Mouse (Mus musculus) ES-E14 (cell line): Measurements from ENCODE around the gene Slc28a3. TPM values are rescaled to one million over a fixed set of nuclear protein-coding genes. Genes with fewer than 3 reads are reported as not detected.

Experiments used
- DNase-seq: peaks from one replicate; pipeline ENCODE4 v3.0.0-alpha.2; 2013; ENCODE audit warnings: low read depth, low spot score
- H3K27ac ChIP-seq: 2 replicates; pipeline ENCODE4 v1.5.1; 2012; ENCODE audit warnings: low read depth, mild to moderate bottlenecking, low read length, moderate library complexity, mixed read lengths; ENCODE audit not compliant: poor library complexity, insufficient read depth, severe bottlenecking
- H3K36me3 ChIP-seq: 2 replicates; pipeline ENCODE4 v1.6.1; 2012; ENCODE audit warnings: mild to moderate bottlenecking, low read length, moderate library complexity, mixed read lengths; ENCODE audit not compliant: control insufficient read depth, poor library complexity, insufficient read depth, severe bottlenecking
- H3K4me1 ChIP-seq, 2 experiments: fragments of 150-350 bp in 1 of 2; sonication (generic) in 1 of 2; 2 replicates each; pipeline ENCODE4 v1.6.1; 2012; ENCODE audit warnings: low read length in 2 of 2, mild to moderate bottlenecking in 1 of 2, mixed read lengths in 1 of 2; ENCODE audit not compliant: control insufficient read depth in 2 of 2, insufficient read depth in 2 of 2, poor library complexity in 1 of 2
- H3K4me3 ChIP-seq, 2 experiments: fragments of 150-350 bp in 1 of 2; sonication (generic) in 1 of 2; 2 replicates each; pipeline ENCODE4 v1.5.1; 2012; ENCODE audit warnings: low read length in 2 of 2, low read depth in 1 of 2, mild to moderate bottlenecking in 1 of 2, mixed read lengths in 1 of 2; ENCODE audit not compliant: insufficient read depth in 1 of 2, poor library complexity in 1 of 2, severe bottlenecking in 1 of 2
- H3K9ac ChIP-seq: 2 replicates; pipeline ENCODE4 v1.6.1; 2012; ENCODE audit warnings: low read depth, mild to moderate bottlenecking, low read length, mixed read lengths; ENCODE audit not compliant: poor library complexity, insufficient read depth, severe bottlenecking
- H3K9me3 ChIP-seq: fragments of 150-350 bp; sonication (generic); 2 replicates; pipeline ENCODE4 v1.6.1; 2012; ENCODE audit warnings: low read depth, mild to moderate bottlenecking, low read length; ENCODE audit not compliant: control insufficient read depth, insufficient read depth
- CHD2 ChIP-seq: IDR thresholded peaks from 2 replicates; pipeline ENCODE4 v1.6.1; 2014; ENCODE audit warnings: mild to moderate bottlenecking, low read depth, low read length, inconsistent platforms
- HCFC1 ChIP-seq: IDR thresholded peaks from 2 replicates; pipeline ENCODE4 v1.6.1; 2012; ENCODE audit warnings: low read length, inconsistent platforms, borderline replicate concordance; ENCODE audit not compliant: insufficient read depth
- MAFK ChIP-seq: IDR thresholded peaks from 2 replicates; pipeline ENCODE4 v1.6.1; 2014; ENCODE audit warnings: mild to moderate bottlenecking, low read depth, low read length, inconsistent platforms; ENCODE audit not compliant: insufficient read depth
- ZC3H11A ChIP-seq: IDR thresholded peaks from 2 replicates; pipeline ENCODE4 v1.6.1; 2012; ENCODE audit warnings: low read depth, mild to moderate bottlenecking, inconsistent platforms, low read length, borderline replicate concordance
- ZNF384 ChIP-seq: IDR thresholded peaks from 2 replicates; pipeline ENCODE4 v1.6.1; 2012; ENCODE audit warnings: low read depth, low read length, inconsistent platforms
- in situ Hi-C, 2 experiments: fragments of 600-800 bp; cut with MboI; formaldehyde crosslinking; loops; one replicate each; pipeline ENCODE4 v1.15.1; 2025; ENCODE audit warnings: low sequenced_read_pairs in 2 of 2, inconsistent platforms in 1 of 2; ENCODE audit not compliant: unreplicated experiment in 2 of 2
- total RNA-seq: library from RNA; depleted of rRNA; stranded (reverse); fragments of 300-350 nt; gene quantifications from 2 replicates; pipeline ENCODE4 v1.2.3, GENCODE M21; 2012

The Slc28a3 gene
- total RNA-seq, 1 experiment, result 0.27 TPM

DNA sequence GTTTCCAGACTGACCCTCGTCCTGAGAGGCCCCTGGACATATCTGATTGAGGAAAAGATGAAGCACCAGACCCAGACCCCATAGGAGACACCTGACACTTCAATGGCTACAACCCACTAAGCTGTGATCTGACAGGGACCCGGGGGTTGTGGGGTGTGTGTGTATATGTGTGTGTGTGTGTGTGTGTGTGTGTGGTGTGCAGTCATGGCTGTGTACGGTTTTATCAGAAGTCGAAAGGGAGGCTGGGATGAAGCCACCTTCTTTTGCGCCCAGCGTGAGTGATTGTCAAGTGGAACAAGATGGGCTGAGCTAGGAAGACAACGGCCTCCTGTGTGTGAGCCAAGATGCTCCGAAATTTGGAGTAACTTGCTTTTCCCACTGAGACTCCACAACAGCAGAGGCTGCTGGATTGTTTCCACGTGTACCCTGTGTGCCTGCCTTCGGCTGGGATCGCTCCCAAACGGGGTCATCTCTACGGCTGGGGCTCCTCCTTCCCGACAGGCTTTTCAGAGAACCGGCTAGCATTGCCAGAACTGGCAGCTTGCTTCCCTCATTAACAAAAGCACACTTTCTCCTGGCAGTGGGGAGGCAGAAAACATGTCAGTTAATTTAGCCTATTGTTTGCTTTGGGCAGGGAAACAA is 50.1 kb downstream of the Slc28a3 start:
- no peak overlapping the region for H3K27ac ChIP-seq
- no peak overlapping the region for H3K4me3 ChIP-seq
- H3K9me3 ChIP-seq, result no peaks in the 10 kb centered on the region
- DNase-seq, result no peak
- no peaks in the 10 kb centered on the region; a peak in 1 of 4 replicates for H3K4me1 ChIP-seq
- in situ Hi-C loops, result no loop called here
- TF ChIP-seq ZC3H11A (no peak), CHD2 (no peak), HCFC1 (no peak), MAFK (no peak), ZNF384 (no peak)
- H3K9ac ChIP-seq, result no peak overlapping the region
- H3K36me3 ChIP-seq, result no peaks in the 10 kb centered on the region

DNA sequence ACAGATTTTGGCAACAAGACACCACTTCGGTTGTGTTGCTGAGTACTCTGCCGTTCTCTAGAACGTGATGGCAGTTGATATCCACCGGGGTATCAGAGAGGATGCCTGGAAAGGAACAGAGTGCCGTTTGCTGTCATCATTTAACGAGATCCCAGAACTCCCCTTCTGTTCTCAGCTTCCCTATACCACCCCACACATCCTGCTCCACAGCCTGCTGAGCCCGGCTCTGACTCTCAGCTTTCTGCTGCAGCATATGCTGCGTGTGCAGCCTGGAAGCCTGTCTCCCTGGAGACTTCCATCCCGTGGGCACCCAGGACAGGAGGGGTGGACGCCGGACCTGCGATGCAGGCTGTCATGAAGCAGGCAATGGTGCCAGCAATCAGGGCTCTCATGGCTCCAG is 52.5 kb downstream of the Slc28a3 start:
- Histone ChIP-seq H3K9me3 (no peaks in the 10 kb centered on the region), H3K4me3 (no peak overlapping the region), H3K27ac (no peak overlapping the region), H3K36me3 (no peaks in the 10 kb centered on the region), H3K4me1 (no peaks in the 10 kb centered on the region; a peak in 1 of 4 replicates), H3K9ac (0 out of 2 replicates have a peak overlapping the region, but pooled peaks have one; percentile 11)
- DNase-seq, result no peak
- in situ Hi-C loops, result loop anchor here in 1 of 2 experiments (10.0 kb wide), 1 partner anchor 403 kb away; the partner anchor contains the start of gene Idnk
- TF ChIP-seq MAFK (no peak), ZNF384 (no peak), ZC3H11A (no peak), CHD2 (no peak), HCFC1 (no peak)

DNA sequence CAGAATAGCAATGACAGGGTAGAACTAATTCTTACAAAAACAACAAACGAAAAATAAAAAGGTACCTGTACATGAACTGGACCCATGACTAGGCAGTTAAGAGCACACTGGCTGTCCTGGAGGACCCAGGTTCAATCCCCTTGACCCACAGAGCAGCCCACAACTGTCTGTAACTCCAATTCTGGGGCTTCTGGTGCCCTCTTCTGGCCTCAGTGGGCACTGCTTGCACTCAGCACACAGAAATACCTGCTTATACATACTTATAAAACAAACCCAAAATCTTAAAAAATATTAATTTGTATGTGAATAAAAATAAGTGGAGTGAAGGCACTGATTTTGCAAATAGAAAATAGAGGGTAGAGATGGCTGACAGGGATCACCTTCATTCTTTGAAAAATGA is 54.7 kb downstream of the Slc28a3 start:
- H3K9ac ChIP-seq, result no peak overlapping the region
- in situ Hi-C loops, result loop anchor here in 1 of 2 experiments (10.0 kb wide), 1 partner anchor 401 kb away; the partner anchor contains the start of gene Idnk
- H3K4me3 ChIP-seq, result no peak overlapping the region
- TF ChIP-seq HCFC1 (no peak), ZC3H11A (peak; percentile 34; the same call in 1 of the 2 replicates)
- H3K4me1 ChIP-seq, result no peaks in the 10 kb centered on the region; a peak in 1 of 4 replicates
- no peak for DNase-seq
- no peak overlapping the region for H3K27ac ChIP-seq
- no peaks in the 10 kb centered on the region for H3K9me3 ChIP-seq
- H3K36me3 ChIP-seq, result no peaks in the 10 kb centered on the region

DNA sequence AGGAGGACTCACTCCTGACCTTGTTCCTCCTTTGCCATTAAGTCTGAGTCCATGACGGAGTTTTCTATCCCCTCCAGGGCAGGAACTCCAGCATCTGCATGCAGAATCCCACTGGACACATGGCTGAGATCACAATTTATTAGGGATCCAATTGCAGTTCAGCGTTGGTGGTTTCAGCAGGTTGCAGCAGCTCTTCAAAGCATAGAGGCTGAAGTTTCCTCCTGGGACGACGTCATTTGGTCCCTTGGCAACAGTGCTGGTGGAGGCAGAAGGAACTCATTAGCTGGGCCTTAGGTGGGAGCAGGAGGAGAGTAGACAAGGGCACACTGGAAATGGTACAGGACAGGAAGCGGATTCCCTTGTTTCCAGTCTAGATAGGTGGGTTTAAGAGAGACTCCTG is 55.1 kb downstream of the Slc28a3 start:
- Histone ChIP-seq H3K4me3 (no peak overlapping the region), H3K27ac (no peak overlapping the region), H3K36me3 (no peaks in the 10 kb centered on the region), H3K4me1 (no peaks in the 10 kb centered on the region; a peak in 1 of 4 replicates), H3K9me3 (no peaks in the 10 kb centered on the region), H3K9ac (no peak overlapping the region)
- in situ Hi-C loops, result loop anchor here in 1 of 2 experiments (10.0 kb wide), 1 partner anchor 401 kb away; the partner anchor contains the start of gene Idnk
- TF ChIP-seq ZNF384, result no peak
- no peak for TF ChIP-seq HCFC1
- no peak for TF ChIP-seq MAFK
- TF ChIP-seq ZC3H11A, result no peak
- no peak for TF ChIP-seq CHD2
- DNase-seq, result no peak

DNA sequence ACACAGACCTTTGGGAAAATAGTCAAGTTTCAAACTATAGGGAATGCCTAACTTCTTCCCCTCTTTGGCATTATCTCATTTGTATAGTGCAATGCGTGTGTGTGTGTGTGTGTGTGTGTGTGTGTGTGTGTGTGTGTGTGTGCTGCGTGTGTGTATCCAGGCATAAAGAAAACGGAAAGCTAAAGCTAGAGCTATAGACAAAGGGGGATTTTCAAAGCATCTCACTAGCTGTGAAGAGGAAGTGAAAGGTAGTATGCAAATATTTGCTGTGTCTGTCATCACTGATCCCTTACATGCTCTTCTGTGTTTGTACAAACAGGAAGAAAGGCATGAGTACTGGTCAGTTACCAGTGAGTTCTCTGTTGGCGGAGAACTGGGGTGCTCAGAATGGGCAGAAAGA is 58.8 kb downstream of the Slc28a3 start:
- DNase-seq, result no peak
- Histone ChIP-seq H3K9me3 (no peaks in the 10 kb centered on the region), H3K27ac (no peak overlapping the region), H3K4me1 (no peaks in the 10 kb centered on the region), H3K36me3 (no peaks in the 10 kb centered on the region), H3K9ac (no peak overlapping the region), H3K4me3 (no peak overlapping the region)
- in situ Hi-C loops, result loop anchor here in 1 of 2 experiments (10.0 kb wide), 1 partner anchor 397 kb away; the partner anchor contains the start of gene Idnk
- TF ChIP-seq CHD2, result no peak
- TF ChIP-seq HCFC1, result no peak
- TF ChIP-seq ZC3H11A, result no peak
- TF ChIP-seq ZNF384, result no peak
- TF ChIP-seq MAFK, result no peak
